Mouse (Mus musculus): Measurements from ENCODE around the gene Mgat5. TPM values are rescaled to one million over a fixed set of nuclear protein-coding genes. Genes with fewer than 3 reads are reported as not detected.

Mgat5 gene
- total RNA-seq, 2 experiments from 2014 or later, result 83.1 to 91.5 TPM

DNA sequence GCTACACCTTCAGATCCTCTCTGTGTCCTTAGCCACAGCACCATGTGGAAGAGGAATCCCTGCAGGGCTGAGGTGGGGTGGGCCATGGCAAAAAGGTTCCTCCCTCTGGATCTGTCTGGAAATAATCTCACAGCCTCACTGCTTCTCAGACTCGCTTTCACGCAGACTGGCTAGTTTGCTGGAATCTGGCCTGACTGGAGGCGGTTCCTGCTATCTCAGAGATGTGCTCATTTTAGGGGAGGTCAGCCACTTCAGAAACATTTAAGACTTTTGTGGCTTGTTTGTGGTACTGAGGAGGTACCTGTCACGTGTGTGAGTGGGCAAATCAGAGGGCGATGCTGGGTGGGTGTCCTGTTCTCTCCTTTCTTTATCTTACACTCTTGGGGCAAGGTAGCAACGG lies 115.0 kb downstream of the Mgat5 start:
- peak in 1 of 2 experiments; percentile 38 for DNase-seq (ENCODE audit: low spot score in 2 of 2)
- intact Hi-C loops (cut with DNase I), result no loop called here

DNA sequence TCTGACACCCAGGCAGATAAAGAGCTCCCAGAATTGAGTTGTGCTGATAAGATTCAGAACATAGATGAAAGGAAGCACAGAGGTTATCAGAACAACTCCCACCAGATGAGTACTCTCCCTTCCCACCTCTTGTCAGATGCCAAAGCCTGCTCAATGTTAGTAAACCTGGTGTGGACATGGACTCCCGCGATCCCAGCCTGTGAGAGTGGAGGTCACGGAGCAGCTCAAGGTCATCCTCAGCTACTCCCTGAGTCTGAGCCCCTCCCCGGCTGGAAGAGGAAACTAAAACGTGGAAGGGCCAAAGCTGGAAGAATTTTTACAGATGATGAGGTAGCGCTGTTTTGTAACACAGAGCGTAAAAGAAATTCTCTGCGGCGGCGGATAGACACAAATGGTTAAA lies 116.1 kb downstream of the Mgat5 start:
- no peak for DNase-seq (ENCODE audit: low spot score in 2 of 2)
- intact Hi-C loops (cut with DNase I), result no loop called here

DNA sequence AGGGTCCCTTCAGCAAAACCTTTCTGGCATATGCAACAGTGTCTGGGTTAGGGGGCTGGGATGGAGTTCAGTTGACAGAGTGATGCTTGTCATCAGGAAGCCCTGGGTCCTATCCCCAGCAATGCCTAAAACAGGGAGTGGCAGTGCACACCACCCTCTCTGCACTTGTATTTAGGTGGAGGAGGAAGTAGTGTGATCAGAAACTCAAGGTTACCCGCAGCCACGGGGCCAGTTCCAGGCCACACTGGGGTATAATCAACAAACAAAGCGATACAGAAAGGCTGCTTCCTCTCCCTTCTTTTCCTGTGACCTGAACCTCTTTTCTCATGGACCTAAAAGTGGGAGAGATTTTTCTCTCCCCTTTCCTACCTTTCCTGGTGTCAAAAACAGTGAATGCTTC lies 116.8 kb downstream of the Mgat5 start:
- DNase-seq (ENCODE audit: low spot score in 2 of 2), result no peak
- intact Hi-C loops (cut with DNase I), result no loop called here

DNA sequence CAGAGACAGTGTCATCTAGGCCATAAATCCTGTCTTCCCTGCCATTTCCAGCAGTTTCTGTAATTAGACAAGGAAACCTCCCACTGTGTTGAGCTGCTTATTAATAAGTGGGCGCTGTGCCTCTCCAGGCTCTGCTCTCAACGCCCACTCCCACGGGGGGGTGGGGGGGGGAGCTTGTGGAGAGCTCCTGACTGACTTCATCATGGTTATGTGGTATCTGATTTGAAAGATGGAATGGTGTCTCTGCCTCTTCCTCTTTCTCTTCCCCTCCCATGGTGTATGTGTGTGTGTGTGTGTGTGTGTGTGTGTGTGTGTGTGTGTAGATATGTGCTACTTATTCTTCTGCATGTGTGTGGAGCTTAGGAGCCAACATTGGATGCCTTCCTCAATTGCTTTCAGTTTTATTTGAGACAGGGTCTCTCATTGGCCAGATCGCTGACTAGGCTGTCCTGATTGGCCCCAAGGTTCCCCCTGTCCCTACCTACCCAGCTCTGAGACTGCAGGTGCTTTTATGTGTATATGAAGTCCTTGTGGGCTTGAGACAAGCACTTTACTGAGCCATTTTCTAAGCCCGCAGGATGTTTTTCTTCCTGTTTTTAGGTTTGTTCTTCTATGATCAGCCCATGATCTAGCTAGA lies 117.5 kb downstream of the Mgat5 start:
- no peak for DNase-seq (ENCODE audit: low spot score in 2 of 2)
- intact Hi-C loops (cut with DNase I), result no loop called here

DNA sequence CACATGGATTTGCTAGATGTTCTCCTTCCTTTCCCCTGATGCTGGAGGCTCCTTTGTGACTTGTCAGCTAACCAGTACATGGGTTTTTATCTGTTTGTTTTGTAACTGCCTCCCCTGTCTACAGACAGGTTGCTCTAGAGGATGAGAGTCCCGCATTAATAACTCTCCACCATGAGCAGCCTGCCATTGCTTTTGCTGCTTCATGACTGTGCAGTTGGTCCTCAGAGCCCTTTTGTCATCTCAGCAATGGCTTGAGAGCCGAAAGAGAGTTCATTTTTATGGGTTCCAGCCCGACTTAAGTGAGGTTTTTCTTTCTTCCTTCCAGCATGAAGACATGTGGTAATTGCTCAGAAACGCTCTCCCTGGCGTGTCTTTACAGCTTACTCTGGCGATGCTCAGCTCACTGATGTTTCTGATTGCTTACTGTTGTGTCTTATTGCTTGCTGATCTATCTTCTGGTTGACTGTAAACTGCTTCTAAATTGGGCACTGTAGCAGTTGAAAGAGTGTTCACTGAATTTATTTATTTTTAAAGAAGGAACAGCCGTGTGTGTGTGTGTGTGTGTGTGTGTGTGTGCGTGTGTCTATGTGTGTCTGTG lies 120.9 kb downstream of the Mgat5 start:
- intact Hi-C loops (cut with DNase I), result no loop called here
- peak in 1 of 2 experiments; percentile 16 for DNase-seq (ENCODE audit: low spot score in 2 of 2)

DNA sequence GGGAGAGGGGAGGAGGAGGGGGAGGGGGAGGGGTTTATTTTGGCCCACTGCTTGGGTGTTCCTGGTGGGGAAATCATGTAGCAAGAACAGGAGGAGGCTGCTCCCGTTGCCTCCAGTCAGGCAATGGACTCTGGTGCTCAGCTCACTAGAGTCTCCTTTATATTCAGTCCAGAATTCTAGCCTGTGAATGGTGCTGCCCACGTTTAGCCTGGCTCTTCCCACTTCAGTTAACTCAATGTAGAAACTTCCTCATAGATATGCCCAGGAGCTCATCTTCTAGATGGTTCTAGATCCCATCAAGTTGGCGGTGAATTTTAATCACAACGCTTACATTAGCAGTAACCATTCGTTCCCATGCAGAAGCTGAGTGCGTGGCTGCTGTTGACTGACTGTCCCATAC lies 123.0 kb downstream of the Mgat5 start:
- intact Hi-C loops (cut with DNase I), result no loop called here
- DNase-seq (ENCODE audit: low spot score in 2 of 2), result no peak

DNA sequence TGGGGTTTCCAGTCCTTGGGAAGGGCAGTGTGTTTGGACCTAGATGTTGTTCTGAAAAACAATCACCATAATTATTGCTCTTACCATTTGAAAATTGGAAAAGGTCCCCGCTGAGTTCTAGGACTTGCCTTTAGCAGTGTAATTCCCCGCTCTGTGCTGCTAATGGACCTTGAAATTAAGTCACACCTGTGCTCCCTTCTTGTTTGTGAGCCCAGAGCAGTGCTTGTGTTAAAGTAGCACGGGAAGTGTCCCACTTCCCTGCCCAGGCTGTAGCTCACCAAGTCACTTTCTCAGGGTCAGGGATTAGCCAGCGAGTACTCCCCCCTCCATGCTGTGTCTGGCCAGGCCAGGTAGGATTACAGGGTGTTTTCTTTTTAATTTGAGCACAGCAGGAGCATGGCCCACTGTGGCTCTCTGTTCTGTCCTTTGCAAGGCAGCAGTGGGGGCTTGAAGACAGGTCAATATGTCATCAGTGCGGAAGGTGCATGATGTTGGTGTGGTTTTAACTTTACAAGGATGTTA lies 123.6 kb downstream of the Mgat5 start:
- intact Hi-C loops (cut with DNase I), result no loop called here
- DNase-seq (ENCODE audit: low spot score in 2 of 2), result no peak

DNA sequence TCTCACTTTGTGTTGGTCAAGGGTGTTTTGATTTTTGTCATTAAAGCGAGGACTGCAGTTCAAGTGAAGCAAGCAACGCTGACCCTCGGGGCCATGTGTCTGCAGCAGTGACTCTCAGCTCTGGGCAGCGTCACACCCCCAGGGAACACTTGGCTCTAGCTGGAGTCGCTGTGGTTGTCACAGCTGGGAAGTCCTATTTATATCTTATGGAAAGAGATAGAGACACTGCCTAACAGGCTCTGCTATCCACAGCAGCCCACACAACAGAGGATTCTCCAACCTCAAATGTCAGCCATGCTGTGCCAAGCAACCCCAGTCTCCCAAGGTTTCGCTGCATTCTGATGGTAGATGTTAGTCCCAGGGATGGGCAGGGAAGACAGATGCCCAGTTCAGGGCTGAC lies 125.0 kb downstream of the Mgat5 start:
- intact Hi-C loops (cut with DNase I), result no loop called here
- DNase-seq (ENCODE audit: low spot score in 2 of 2), result peak in 1 of 2 experiments; percentile 44

DNA sequence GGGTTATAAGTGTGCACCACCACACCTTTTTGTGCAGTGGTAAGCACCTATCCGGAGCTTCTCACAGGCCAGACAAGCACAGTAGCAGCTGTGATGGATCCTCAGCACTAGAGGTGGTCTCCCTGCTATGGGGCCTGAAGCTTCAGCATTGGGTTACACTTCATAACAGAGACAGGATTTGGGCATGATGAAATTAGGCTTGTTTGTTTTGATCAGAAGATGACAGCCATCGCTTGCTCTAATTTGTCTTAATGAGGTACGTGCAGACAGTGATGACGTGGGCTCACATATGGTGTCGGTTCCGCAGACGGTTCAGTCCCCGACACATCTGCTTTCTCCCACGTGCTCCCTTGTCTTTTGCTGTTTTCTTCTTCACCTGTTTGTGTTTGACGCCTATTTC lies 132.9 kb downstream of the Mgat5 start:
- intact Hi-C loops (cut with DNase I), result no loop called here
- no peak for DNase-seq (ENCODE audit: low spot score in 2 of 2)

DNA sequence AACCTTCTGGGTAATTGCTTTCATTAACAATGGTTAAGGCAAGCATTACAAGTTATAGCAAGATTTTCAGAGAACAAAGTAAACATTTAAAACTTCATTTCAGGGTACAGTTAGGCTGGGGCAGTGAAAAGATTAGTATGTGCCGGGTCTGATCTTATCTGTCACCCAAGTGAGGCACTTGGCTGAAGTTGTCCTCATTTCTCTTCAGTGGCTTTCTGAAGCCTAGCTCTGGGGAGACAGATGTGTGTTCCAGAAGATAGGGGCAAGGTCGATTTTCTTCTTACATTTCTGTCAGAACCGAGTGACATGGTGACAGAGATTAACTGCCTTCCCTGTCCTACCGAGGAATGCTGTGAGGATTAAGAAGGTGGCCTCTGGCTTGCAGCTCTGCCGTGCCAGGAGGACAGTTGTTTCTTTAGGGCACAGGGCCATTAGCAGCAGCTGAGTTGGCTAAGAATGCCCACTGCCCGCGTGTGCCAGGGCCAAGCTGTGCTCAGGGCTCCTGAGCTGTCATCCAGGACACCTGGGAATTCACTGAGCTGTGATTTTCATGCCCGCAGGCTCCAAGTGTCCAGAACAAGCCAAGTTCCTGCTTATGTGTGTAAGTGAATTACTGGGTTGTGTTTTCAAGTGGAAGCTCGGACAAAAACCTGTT lies 134.1 kb downstream of the Mgat5 start:
- no peak for DNase-seq (ENCODE audit: low spot score in 2 of 2)
- intact Hi-C loops (cut with DNase I), result no loop called here

DNA sequence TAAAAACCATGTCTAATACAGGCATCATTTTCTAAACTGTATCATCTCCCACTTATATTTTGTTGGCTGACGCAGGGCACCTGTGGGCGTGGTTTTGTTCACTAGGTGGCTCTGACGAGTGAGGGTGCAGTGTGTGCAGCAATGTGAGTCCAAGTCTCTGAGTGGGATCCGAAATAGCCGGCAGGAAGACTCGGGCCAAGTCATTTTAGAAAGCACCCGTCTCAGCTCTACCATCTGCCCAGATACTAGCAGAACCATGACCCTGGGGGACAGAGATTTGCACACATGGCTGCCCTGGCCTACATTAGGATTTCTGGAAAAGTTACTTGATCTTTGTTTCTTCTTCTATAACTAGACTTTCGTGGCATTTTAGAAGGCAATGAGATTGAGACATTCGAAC lies 135.5 kb downstream of the Mgat5 start:
- intact Hi-C loops (cut with DNase I), result no loop called here
- DNase-seq (ENCODE audit: low spot score in 2 of 2), result no peak

DNA sequence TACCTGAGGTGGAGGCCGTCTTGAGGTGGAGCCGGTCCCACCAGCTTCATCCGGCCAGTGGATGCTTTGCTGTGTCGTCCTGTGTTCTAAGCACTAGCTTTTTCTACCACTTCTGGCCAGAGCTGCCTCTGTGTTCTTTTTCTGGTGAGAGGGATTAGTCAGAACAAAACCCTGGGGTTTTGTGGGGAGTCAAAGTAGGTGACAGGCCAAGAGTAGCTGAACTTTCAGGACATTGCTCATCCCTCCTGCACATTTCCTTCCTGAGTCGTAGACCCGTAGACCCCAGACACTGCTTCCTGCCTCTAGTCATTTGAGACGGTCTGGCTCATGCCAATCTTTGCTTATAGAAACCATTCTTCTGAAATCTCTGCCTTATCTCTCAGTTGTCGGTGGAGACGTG lies 140.1 kb downstream of the Mgat5 start:
- intact Hi-C loops (cut with DNase I), result no loop called here
- DNase-seq (ENCODE audit: low spot score in 2 of 2), result no peak

DNA sequence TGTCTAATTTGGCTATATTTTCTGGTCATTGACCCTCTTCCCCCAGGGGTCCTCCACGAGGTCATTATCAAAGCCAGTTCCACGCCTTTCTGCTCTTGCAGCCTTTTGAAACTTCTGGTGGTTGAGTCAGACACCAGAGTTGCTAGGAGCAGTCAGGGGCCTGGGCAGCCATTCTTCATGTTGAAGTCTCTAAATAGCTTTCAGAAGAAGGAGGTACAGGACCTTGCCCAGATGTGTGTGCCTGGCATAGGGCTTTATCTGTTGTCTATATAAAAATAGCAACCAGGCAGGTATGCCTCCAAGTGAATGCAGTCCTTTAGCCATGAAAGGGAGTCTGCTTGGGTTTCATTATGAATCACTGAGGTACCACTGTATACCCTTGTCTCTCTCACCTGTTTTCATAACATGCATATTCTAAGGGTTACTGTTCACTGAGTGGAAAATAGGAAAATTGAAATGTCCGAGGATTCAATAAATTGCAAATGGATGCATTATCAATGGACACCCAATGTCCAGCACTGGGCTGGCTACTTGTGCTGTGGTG lies 141.9 kb downstream of the Mgat5 start:
- intact Hi-C loops (cut with DNase I), result no loop called here
- no peak for DNase-seq (ENCODE audit: low spot score in 2 of 2)

DNA sequence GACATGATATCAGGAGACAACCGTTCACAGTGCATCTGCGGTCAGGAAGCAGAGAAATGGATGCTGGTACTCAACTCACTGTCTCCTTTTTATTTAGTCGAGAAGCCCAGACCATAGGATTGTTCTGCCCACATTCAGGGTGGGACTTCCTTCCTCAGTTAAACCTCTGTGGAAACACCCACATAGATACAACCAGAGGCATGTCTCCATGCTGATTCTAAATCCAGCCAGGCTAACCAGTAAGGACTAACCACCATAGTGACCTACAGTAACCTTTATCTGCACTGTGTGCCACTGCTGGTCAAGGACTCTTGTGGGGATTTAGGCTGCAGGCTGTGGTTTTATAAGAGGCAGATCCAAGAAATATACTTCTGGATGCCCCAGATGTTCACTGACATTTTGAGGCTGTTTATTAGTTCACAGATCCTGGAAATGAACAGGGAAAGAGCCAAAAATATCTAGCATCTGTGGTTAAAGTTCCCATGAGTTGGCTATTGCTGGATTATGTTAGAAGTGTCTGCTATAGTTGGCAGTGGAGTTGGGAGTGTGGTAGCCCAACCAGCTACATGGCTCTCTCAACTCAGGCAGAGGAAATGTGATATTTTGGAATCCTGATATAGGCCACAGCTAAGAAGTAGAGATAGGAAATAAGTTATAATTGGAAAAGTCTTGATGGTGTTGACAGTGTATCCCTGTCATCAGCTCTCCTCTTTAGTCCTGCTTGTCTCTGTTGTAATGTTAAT lies 143.2 kb downstream of the Mgat5 start:
- DNase-seq (ENCODE audit: low spot score in 2 of 2), result no peak
- intact Hi-C loops (cut with DNase I), result no loop called here

DNA sequence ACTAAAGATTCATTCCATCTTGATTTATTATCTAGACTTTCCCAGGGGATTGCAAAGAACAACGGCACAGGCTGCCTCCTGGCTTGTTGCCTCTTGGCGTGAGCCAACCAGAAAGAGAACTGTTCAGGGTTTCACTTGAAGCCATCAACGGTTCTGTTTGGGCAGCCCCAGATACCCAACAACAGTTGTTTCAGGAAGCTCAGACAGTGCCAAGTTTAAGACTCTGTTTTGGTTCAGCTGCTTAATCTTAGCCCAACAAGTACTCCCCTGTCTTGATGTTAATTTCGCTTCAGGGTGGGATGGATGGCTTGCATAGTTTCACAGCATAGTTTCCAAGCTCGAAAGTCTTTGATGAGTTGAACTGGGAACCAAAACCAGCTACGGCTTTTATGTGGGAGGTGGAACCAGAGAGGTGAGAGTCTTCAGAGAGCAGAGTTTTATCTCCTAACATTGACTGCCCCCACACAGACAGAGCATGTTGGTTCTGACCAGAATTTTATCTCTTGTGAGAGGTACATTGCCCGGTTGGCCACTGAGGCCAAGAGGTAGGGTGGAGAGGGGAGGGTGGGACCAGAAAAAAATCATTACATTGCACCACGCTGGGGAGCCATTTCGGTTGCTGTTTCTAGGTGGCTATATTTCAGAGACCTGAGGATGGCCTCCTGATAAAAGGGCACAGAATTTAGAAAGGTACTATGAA lies 144.0 kb downstream of the Mgat5 start:
- peak; percentile 30 to 34 for DNase-seq (ENCODE audit: low spot score in 2 of 2)
- intact Hi-C loops (cut with DNase I), result no loop called here

DNA sequence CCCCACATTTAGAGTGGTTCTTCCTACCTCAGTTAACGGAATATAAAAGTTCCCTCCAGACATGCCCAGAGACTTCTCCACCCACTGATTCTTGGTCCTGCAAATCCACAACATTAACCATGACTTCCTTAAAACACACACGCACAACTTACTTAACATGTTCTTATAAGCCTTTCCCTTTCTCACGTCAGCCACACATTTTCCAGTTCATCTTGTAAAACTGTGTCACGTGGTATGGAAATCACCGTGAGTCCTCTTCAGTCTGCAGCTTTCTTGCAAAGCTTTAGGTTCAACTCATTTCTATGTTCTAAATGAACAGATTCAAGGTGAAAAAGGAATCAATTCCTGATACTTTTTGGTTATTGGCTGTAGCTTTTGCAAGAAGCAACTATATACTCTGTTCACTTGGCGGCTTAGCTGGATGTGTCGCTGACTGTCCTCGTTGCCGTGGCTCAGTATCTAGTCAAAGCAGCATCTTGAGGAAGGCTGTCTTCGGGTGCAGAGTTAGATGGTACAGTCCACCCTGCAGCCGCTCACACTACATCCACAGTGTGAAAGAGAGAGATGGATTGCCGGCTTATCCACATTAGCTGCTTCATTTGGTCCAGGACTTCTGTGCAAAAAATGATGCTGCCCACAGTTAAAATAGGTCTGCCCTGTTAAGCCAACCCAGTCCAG lies 146.7 kb downstream of the Mgat5 start:
- intact Hi-C loops (cut with DNase I), result no loop called here
- peak in 1 of 2 experiments; percentile 52 for DNase-seq (ENCODE audit: low spot score in 2 of 2)

DNA sequence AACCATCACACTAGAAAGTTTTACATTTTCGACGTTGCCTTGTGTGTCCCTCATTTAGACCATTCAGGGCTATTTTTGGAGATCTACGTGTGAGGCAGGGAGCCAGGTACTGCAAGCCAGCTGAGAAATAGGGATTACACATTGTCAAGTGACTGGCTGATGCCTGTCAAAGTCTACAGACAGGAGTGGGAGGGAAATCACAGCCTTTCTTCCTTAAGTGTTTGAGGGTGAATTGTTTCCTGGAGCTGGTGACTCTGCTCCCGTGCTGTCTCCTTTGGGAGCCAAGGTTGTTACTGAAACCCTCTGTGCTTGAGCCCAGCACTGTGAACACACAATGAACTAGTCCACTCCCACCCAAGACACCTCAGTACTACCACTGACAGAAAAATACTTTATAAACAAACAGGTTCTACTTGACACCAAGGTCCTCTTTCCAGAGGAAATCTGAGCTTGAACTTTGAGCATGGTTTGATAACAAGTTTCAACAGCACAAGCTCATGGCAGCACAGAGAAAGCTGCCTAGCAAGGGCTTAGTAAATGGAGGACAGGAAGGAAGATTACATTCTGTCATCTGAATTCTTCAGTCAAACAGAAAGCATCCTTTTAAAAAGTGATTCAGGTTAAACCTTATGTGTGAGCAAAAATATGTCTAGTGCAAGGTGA lies 147.4 kb downstream of the Mgat5 start:
- DNase-seq (ENCODE audit: low spot score in 2 of 2), result no peak
- intact Hi-C loops (cut with DNase I), result no loop called here

DNA sequence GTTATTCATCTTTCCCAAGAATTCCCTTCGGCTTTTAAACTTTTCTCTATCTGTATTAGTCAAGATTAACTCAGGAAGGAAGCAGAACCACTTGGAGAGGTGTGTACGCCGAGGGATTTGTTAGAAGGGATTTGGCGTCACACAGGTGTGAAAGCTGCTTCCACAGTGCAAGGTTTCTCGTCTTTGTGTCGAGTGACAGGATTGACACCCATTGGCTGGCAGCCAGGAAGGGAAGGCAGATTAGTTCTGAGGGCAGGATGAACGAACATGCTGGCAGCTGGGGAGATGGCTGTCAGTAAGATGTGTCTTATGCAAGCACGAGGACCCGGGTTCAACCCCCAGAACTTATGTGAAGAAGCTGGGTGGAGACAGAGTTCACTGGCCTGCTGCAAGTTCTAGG lies 148.6 kb downstream of the Mgat5 start:
- intact Hi-C loops (cut with DNase I), result no loop called here
- no peak for DNase-seq (ENCODE audit: low spot score in 2 of 2)

Measured in left cerebral cortex, postnatal 14 days (tissue).